Mouse (Mus musculus): ENCODE measurements at regions not wholly inside any gene's neighbourhood (a gene's known extent, or its start where the extent isn't known, plus 50 kb on each side); places are given as distances from the start of the nearest gene placed in this dataset.

GRCm38 (mm10) chr16:21280200-21280627, 75.7 kb downstream of the Ephb3 start:
- TF ChIP-seq EP300 (IDR thresholded peaks at IDR 0.05; ENCODE audit: low read depth) (no peak), CTCF (IDR thresholded peaks at IDR 0.05; ENCODE audit: low read depth) (no peak)
